Mouse (Mus musculus) neural tube, embryonic 11.5 days (tissue): Measurements from ENCODE around the gene Morn1. TPM values are rescaled to one million over a fixed set of nuclear protein-coding genes. Genes with fewer than 3 reads are reported as not detected.
A peak's percentile ranks its signal among the peaks of the same experiment; 100 is the strongest.

Experiments used
- ATAC-seq: fragments of 200-750 bp; cut with Nextera tagmentation; 2 replicates; pipeline ENCODE4 v1.8.0; 2017; ENCODE audit warnings: moderate number of reproducible peaks, mild to moderate bottlenecking, moderate TSS enrichment, moderate library complexity; ENCODE audit not compliant: insufficient read depth, low FRiP score, low TSS enrichment
- DNase-seq: peaks from one replicate; pipeline ENCODE4 v3.0.0-alpha.2; 2015; ENCODE audit warnings: low spot score
- H3K27ac ChIP-seq: fragments of 300-500 bp; sonication (generic); 2 replicates; pipeline ENCODE4 v1.5.1; 2014; ENCODE audit warnings: low read depth, mild to moderate bottlenecking, low read length
- H3K27me3 ChIP-seq: fragments of 300-500 bp; sonication (generic); 2 replicates; pipeline ENCODE4 v1.6.1; 2014; ENCODE audit warnings: mild to moderate bottlenecking, low read length, mixed read lengths; ENCODE audit not compliant: control insufficient read depth, insufficient read depth
- H3K36me3 ChIP-seq: fragments of 300-500 bp; sonication (generic); 2 replicates; pipeline ENCODE4 v1.6.1; 2014; ENCODE audit warnings: mild to moderate bottlenecking, low read length, moderate library complexity, mixed read lengths; ENCODE audit not compliant: control insufficient read depth, insufficient read depth
- H3K4me1 ChIP-seq: fragments of 300-500 bp; sonication (generic); 2 replicates; pipeline ENCODE4 v1.6.1; 2014; ENCODE audit warnings: low read length, mixed read lengths; ENCODE audit not compliant: control insufficient read depth, insufficient read depth
- H3K4me2 ChIP-seq: fragments of 300-500 bp; sonication (generic); 2 replicates; pipeline ENCODE4 v1.6.1; 2014; ENCODE audit warnings: low read depth, mild to moderate bottlenecking, moderate library complexity
- H3K4me3 ChIP-seq: fragments of 300-500 bp; sonication (generic); 2 replicates; pipeline ENCODE4 v1.5.1; 2014; ENCODE audit warnings: low read depth, low read length
- H3K9ac ChIP-seq: fragments of 300-500 bp; sonication (generic); 2 replicates; pipeline ENCODE4 v1.6.1; 2014; ENCODE audit warnings: mild to moderate bottlenecking, low read length
- H3K9me3 ChIP-seq: fragments of 300-500 bp; sonication (generic); 2 replicates; pipeline ENCODE4 v1.6.1; 2016; ENCODE audit warnings: low read length; ENCODE audit not compliant: control insufficient read depth
- WGBS: fragments of 180-500 bp; shearing (Covaris S2); extraction: QIAGEN DNeasy Blood & Tissue Kit; methylation state at CpG from one replicate; pipeline ENCODE4 v1.1.7; 2014; 5-methylcytosine and 5-hydroxymethylcytosine counted together
- polyA plus RNA-seq: library from polyadenylated mRNA; unstranded; fragments of >200 nt; fragmentation: Nextera tagmentation; extraction: Ambion mirVana; gene quantifications from 2 replicates; pipeline ENCODE4 v1.2.1, GENCODE M21; 2014

The Morn1 gene
- polyA plus RNA-seq, 1 experiment from 2014 or later: 3.9 TPM

DNA sequence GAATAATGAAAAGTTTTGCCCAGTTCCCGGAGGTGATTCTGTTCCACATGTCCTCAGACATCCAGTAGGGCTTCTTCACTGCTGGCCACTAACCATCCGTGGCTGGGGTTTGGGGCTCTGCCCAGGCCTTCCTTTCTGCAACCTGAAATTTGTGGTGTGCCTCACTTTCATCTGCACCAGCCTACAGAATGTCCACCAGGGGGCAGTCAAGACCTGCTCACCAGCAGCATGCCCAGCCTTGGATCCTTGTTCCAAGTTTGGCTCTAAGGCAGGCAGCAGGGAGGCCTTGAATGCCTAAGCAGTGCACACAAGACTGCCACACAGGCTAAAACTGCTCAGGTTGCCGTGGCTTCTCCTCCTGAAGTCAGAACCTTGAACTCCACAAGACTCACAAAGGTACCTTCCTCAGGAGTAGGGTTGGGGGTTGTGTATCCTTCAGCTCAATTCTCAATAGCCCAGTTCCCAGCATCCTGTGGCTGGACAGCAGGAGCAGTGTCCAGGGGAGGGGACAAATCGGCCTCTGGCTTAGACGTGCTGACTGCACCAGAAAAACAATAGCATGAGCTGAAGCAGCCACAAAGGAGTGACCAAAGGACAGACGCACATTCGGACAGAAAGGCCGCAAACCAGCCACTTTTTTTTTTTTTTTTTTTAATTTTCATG is 9.0 kb downstream of the Morn1 start:
- DNase-seq (peak; percentile 86), ATAC-seq (peak; percentile 78)
- no peaks in the 10 kb centered on the region for H3K27me3 ChIP-seq
- H3K4me3 ChIP-seq: no peak overlapping the region
- H3K36me3 ChIP-seq: no peaks in the 10 kb centered on the region
- 39% methylated on average over 8 of the region's 8 CpGs for WGBS
- no peak overlapping the region for H3K9ac ChIP-seq
- no peaks in the 10 kb centered on the region for H3K9me3 ChIP-seq
- H3K4me2 ChIP-seq: no peak overlapping the region
- no peaks in the 10 kb centered on the region for H3K4me1 ChIP-seq
- H3K27ac ChIP-seq: no peak overlapping the region

DNA sequence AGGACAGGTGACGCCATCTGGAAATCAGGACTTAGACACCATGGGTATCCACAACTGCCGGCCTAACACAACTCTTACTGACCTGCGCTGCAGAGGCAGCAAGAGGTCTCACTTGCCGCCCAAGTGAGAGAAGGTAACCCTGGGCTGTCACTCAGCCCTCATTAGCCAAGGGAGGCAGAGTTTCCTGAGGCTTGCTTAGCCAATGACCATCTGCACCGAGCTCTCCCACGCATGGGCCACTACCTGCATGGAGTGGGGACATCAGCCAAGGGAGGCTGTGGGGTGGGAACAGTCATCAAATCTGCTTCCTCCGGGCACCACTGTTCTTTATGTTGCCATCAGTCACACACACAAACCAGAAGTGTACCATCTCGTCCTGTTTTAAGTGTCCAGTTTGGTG is 9.6 kb downstream of the Morn1 start:
- Histone ChIP-seq H3K4me3 (no peak overlapping the region), H3K27ac (no peak overlapping the region), H3K4me1 (no peaks in the 10 kb centered on the region), H3K27me3 (no peaks in the 10 kb centered on the region), H3K4me2 (no peak overlapping the region), H3K9me3 (no peaks in the 10 kb centered on the region), H3K36me3 (no peaks in the 10 kb centered on the region), H3K9ac (no peak overlapping the region)
- DNase-seq (no peak), ATAC-seq (no peak)
- WGBS: 83% methylated on average over 8 of the region's 8 CpGs

DNA sequence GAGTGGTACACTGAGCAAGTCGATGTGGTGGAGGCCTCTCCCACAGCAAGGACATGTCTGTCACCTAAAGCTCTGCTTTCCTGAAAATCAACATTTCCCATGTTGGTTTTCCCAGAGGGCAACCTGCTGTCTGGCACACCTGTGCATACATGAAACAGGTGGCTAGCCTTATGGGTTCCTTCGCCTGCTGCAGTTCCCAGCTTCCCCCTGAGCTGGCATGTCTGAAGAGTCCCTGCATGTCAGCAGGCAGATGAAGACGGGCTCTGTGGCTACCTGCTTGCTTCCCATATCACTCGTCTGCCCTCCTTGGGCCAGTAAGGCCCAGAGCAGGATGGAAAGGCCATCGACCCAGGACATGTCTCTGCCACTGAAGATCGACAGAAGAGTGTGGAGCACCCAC is 11.1 kb downstream of the Morn1 start:
- Histone ChIP-seq H3K27me3 (no peaks in the 10 kb centered on the region), H3K4me1 (no peaks in the 10 kb centered on the region), H3K9ac (no peak overlapping the region), H3K27ac (no peak overlapping the region), H3K4me2 (no peak overlapping the region), H3K4me3 (no peak overlapping the region), H3K36me3 (no peaks in the 10 kb centered on the region), H3K9me3 (no peaks in the 10 kb centered on the region)
- ATAC-seq (no peak), DNase-seq (no peak)
- 89% methylated on average over 6 of the region's 6 CpGs for WGBS

DNA sequence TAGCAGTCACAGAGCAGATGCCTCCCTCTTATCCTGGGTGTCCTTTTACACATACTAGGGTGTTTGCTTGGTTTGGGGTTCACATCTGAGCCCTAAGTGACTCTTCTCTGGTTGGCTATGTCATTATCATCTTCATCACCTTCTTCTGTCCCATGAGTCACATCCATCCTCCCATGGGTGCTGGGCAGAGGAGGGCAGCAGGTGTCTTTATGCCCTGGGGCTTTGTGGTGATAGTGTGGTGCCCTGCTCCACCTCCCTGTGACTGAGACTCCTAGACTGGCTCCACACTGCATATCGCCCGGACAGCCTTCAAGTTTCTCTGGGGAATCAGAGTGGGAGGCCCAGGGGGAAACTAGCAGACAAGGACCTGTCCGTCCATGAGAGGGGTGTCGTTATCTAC is 12.2 kb downstream of the Morn1 start:
- H3K27me3 ChIP-seq: no peaks in the 10 kb centered on the region
- H3K9me3 ChIP-seq: no peaks in the 10 kb centered on the region
- H3K4me3 ChIP-seq: no peak overlapping the region
- H3K4me2 ChIP-seq: no peak overlapping the region
- no peaks in the 10 kb centered on the region for H3K36me3 ChIP-seq
- H3K4me1 ChIP-seq: no peaks in the 10 kb centered on the region
- DNase-seq (no peak), ATAC-seq (no peak)
- no peak overlapping the region for H3K27ac ChIP-seq
- no peak overlapping the region for H3K9ac ChIP-seq
- 85% methylated on average over 4 of the region's 4 CpGs for WGBS

DNA sequence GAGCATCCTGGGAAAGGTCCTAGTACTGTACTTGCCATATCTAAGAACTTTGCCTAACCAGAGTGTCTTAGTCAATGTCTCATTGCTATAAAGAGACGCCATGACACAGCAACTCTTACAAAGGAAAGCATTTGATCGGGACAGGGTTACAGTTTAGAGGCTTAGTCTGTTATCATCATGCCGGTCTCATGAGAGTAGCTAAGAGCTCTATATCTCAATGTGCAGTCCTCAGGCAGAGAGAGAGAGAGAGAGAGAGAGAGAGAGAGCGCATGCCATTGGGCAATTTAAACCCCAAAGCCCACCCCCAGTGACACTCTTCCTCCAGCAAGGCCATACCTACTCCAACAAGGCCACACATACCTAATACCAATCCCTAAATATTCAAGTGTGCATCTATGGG is 21.5 kb downstream of the Morn1 start:
- Histone ChIP-seq H3K36me3 (no peaks in the 10 kb centered on the region), H3K4me1 (peaks cover 2% of the 10 kb centered on the region; the same call in 1 of the 2 replicates), H3K27me3 (no peaks in the 10 kb centered on the region), H3K4me3 (no peak overlapping the region), H3K9ac (no peak overlapping the region), H3K4me2 (no peak overlapping the region), H3K27ac (no peak overlapping the region), H3K9me3 (no peaks in the 10 kb centered on the region)
- ATAC-seq (no peak), DNase-seq (no peak)
- 98% methylated on average over 4 of the region's 4 CpGs for WGBS

DNA sequence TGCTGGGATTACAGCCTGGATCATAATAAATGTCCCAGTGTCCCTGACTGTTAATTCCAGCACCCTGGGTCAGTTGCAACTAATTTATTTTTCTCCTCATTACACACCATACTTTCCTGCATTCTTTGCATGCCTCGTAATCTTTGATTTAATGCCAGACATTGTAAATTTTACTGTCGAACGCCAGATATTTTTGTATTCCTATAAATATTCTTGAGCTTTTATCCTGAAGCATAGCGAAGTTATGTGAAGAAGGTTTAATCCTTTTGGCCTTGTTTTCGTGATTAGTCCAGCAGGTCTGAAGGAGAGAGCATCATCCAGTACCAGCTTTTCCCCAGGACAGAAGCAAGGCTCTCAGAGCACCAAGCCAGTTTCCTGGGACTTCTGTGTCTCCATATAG is 23.1 kb downstream of the Morn1 start:
- Histone ChIP-seq H3K4me3 (no peak overlapping the region), H3K9ac (no peak overlapping the region)
- WGBS: 90% methylated on average over 5 of the region's 5 CpGs

DNA sequence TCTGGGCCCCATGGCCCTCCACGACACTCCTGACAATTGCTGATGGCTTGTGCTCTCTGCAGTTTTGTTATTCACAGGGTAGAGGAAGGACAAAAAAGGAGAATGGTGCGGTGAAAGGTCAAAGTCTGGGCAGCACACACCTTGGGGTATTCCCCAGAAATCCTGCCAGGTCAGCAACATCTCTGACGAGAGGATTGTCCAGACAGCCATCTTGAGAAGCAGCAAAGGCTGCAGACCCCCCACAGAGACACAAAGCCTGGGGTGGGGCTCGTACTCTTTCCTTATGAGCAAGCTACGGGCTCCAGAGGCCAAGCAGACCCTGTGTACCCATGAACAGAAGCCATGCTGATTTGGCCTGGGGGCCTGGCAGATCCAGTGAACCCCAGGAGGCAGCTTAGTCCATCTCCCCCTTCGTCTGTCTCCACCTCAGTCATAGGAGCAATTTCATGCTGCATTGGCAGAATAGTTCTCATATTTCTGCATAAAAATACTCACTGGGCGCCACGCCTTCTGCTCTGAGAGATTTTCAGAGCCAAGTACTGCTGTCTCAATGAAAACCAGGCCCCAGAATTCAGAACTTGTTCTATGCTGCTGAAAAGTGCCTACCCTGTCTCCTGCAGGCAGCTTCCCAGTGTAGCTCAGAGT is 27.5 kb downstream of the Morn1 start:
- H3K9ac ChIP-seq: no peak overlapping the region
- H3K36me3 ChIP-seq: no peaks in the 10 kb centered on the region
- H3K9me3 ChIP-seq: no peaks in the 10 kb centered on the region
- WGBS: 66% methylated on average over 8 of the region's 8 CpGs
- ATAC-seq (no peak), DNase-seq (no peak)
- no peak overlapping the region for H3K4me3 ChIP-seq
- no peaks in the 10 kb centered on the region for H3K27me3 ChIP-seq
- no peak overlapping the region for H3K27ac ChIP-seq
- no peak overlapping the region for H3K4me2 ChIP-seq
- peaks cover 2% of the 10 kb centered on the region; the same call in 1 of the 2 replicates for H3K4me1 ChIP-seq

More for the DNA sequence above, 23.1 kb downstream of the Morn1 start:
- ATAC-seq: no peak
- Histone ChIP-seq H3K27ac (no peak overlapping the region), H3K9me3 (no peaks in the 10 kb centered on the region), H3K27me3 (no peaks in the 10 kb centered on the region), H3K36me3 (no peaks in the 10 kb centered on the region), H3K4me2 (no peak overlapping the region), H3K4me1 (peaks cover 2% of the 10 kb centered on the region; the same call in 1 of the 2 replicates)
- no peak for DNase-seq

DNA sequence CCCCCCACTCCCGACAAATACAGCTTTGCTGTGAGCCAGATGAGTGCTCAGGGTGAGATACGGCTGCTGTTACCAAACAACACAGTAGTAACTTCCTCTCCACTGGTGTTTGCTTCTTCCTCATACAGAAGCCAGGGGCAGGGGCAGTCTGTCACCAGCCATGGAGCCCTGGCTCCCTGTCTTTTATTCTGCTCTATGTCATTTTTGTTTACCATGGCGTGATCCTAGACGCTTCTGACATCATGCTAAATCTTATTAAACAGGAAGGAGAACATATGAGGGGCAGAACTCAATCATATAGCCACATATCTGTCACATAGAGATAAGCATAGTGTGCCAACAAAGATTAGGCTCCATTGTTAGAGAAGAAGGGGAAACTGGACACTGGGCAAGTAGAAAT is 30.2 kb downstream of the Morn1 start:
- H3K9me3 ChIP-seq: no peaks in the 10 kb centered on the region
- DNase-seq: no peak
- H3K36me3 ChIP-seq: no peaks in the 10 kb centered on the region
- ATAC-seq: no peak
- H3K27me3 ChIP-seq: no peaks in the 10 kb centered on the region
- H3K4me3 ChIP-seq: no peak overlapping the region
- WGBS: 81% methylated on average over 4 of the region's 4 CpGs
- H3K9ac ChIP-seq: no peak overlapping the region
- H3K4me1 ChIP-seq: no peaks in the 10 kb centered on the region
- no peak overlapping the region for H3K27ac ChIP-seq
- no peak overlapping the region for H3K4me2 ChIP-seq

DNA sequence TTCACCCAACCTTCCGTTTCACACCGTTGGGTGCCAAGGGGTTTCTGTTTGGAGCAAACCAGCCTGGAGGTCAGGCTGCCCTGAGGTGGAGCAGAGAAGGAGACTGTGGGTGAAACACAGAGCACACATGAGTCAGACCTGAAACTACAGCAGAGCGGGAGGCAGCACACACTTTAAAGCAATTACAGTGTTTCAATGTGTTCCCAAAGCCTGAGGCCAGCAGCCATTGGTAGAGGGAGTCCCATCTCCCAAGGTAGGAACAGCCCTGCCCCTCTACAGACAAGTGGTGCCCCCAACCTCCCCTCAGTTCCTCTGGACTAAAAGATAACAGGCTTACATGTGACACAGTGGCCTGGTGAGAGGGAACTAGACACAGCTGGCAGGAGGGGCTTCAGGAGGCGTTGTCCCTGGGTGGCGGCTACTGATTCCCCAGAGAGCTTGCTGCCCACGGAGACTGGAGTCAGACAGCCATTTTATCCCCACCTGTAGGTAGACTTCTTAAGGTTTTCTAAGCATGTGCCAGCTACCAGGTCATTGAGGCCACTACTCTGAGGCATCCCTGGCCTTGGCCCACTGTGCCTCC is 31.1 kb downstream of the Morn1 start:
- H3K27me3 ChIP-seq: no peaks in the 10 kb centered on the region
- WGBS: 64% methylated on average over 6 of the region's 6 CpGs
- H3K36me3 ChIP-seq: no peaks in the 10 kb centered on the region
- DNase-seq: no peak
- peaks cover 4% of the 10 kb centered on the region; the same call in 1 of the 2 replicates for H3K4me1 ChIP-seq
- no peak overlapping the region for H3K27ac ChIP-seq
- H3K4me2 ChIP-seq: no peak overlapping the region
- H3K9ac ChIP-seq: no peak overlapping the region
- H3K9me3 ChIP-seq: no peaks in the 10 kb centered on the region
- no peak for ATAC-seq
- H3K4me3 ChIP-seq: no peak overlapping the region
